Mouse (Mus musculus) R1 (cell line): Measurements from ENCODE around the gene Tmem82.
"Not testable (repeated sequence)": the region's sequence is repeated elsewhere in the genome, so short reads cannot be mapped to it uniquely, and the experiment has no call there.

Source experiments
- DNase-seq: peaks from one replicate; pipeline ENCODE4 v3.0.0-alpha.2; 2018; ENCODE audit warnings: low read depth, low spot score

Tmem82 gene

GRCm38 (mm10) chr4:141576877-141577276, 41.6 kb downstream of the Tmem82 start:
- DNase-seq = peak; percentile 95

- peak; percentile 93 for DNase-seq
Observed at GRCm38 (mm10) chr4:141576404-141576803, 42.0 kb downstream of the Tmem82 start.

DNA sequence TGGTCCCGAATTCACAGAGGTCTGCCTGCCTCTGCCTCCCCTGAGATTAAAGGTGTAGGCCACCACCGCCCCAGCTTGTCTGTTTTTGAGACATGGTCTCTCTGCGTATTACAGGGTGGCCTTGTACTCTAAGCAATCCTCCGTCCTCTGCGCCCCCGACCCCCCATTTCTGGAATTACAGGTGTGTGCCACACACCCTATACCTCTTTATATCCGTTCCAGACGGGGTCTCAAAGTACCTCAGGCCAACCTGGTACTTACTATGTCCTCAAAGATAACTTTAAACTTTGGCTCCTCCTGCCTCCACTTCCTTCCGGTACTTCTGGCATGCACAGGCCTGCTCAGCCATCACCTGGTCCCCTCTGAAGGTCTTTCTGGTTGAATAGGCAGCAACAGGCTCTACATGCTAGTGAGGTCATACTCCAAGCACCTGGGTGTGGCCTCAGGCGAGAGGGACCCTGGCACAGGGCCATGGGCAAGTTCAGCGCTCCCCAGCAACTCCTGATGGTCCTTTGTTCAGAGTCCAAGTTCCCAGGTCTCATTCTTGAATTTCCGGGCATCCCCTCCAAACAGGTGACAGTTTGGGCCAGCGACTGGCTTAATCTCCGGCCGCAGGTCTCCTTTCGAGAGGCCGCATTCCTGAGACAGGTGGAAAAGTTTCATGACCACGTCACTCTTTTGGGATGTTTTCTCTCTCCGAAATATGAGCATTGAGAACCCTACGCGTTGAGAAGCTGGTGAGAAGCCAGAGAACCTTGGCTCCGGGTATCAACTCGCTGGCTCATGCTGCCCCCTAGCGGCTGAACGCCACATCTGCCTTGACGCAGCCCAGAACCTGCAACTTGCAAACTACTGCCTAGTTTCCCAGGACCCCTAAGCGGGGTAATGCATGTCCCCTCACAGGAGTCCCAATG, 43.4 kb downstream of the Tmem82 start:
- peak; percentile 94 for DNase-seq

DNA sequence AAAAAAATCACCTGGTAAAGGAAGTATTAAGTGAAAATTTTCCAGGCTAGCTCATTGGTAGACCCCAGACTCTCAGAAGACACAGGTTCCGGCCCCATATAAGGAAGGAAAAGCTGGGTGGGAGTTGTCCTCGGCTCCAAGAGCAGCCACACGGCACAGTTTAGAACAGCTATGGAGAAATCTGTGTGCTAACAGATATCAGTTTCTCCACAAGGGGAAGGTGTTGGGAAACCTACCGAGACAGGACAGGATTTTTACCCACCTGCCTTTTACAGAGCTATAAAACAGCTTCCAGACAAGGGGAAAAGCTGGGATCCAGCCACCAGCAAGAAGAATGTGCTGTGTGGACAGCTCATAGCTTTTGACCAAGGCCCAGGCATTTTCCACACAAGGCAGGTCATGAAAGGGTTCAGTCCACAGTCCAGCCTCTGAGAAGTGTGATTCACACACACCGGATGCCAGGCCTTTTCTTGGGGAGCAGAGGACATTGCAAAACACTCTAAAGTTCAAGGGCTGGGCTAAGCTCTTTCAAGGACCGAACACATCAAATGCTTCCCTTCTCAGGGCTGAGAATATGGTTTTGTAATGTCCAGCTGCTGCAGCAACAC, 45.0 kb downstream of the Tmem82 start:
- DNase-seq = peak; percentile 91

GRCm38 (mm10) chr4:141572668-141573358, 45.6 kb downstream of the Tmem82 start:
- DNase-seq = peak; percentile 98

- peak; percentile 95 for DNase-seq
Observed at GRCm38 (mm10) chr4:141571934-141572333, 46.5 kb downstream of the Tmem82 start.

DNA sequence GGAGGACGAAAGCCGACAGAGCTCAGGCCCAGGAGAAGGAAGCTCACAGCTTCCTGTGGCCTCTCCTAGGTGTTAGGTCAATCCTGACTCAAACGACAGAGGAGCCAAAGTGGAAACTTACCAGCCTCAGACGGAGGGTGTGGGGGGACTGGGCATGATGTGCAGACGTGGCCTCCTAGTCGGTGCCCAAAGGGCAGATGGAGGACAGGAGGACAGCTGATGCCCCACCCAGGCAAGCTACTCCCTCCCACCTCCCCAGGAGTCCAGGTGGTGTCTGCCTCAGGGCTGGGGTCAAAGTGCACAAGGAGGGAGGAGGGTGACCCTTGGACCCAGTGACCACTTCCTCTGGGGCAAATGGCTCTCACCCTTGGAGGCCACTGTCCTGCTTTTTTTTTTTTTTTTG, 47.1 kb downstream of the Tmem82 start:
- DNase-seq = peak; percentile 81

DNA sequence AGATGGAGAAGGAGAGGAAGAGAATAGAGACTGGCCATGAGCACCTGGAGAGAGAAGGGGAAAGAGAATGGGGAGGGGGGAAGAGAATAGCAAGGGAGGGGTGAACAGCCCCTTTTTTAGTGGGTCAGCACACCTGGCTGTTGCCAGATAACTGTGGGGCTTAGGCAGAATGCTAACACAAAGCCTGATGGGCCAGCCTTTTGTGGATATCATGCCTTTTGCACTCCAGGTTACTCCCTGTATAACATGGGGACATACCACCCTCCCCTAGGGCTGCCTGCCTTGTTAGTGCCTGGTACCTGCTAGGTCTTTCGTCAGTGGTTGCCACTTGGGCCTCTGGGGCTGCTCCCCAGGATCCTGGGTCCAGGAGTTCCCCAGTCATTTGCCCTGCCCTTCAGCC, 47.6 kb downstream of the Tmem82 start:
- peak; percentile 74 for DNase-seq

DNA sequence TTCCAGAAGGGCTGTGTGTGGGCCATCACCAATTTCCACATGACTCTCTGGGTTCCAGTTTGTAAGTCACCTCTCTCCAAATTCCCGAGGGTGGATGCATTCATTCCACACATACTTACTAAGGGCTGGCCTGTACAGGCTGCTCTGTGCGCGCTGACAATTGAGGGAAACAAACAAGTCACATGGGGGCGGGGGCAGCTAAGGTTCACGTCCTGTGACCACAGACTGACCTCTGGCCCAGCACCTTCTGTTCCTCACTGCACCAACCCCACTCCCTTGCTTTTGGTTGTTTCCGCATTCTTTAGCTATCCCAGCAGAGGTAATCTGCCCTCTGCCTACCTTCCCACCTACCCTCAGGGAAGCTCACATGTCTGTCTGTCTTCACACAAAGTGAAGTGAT, 48.4 kb downstream of the Tmem82 start:
- DNase-seq = peak; percentile 100

GRCm38 (mm10) chr4:141568966-141569365, 49.5 kb downstream of the Tmem82 start:
- DNase-seq = peak; percentile 85

DNA sequence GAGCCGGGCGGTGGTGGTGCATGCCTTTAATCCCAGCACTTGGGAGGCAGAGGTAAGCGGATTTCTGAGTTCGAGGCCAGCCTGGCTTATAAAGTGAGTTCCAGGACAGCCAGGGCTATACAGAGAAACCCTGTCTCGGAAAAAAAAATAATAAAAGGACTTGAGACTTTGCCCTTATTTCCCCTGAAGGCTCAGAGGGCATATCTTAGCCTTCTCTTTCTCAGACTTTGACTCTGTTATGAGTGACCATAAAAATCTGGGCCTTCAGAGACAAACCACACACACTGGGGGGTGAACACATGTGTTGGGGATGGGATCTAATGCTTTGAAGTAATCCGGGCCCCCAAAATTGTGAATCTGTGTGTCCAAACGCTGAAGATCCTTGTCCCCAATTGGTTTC, 51.3 kb downstream of the Tmem82 start:
- DNase-seq = not testable (repeated sequence)

DNA sequence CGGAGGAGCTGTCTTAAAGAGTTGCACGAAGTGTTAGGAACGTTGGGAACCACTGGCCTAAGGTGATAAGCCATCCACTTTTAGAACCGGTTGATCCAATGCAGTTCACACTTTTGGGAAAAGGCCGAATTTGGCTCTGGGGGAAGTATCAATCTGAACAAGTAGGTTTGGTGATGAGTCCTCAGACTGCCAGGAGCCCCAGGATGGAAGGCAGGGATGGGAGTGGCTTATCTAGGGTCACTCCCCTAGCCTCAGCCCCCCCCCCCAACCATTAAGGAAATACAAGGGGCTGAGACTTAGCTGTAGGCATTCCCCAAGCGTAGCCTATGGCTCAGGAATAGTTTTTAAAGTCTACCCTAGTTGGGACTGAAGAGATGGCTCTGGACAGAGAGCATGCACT, 52.2 kb downstream of the Tmem82 start:
- DNase-seq = peak; percentile 92

- peak; percentile 100 for DNase-seq
Observed at GRCm38 (mm10) chr4:141565325-141565724, 53.1 kb downstream of the Tmem82 start.

DNA sequence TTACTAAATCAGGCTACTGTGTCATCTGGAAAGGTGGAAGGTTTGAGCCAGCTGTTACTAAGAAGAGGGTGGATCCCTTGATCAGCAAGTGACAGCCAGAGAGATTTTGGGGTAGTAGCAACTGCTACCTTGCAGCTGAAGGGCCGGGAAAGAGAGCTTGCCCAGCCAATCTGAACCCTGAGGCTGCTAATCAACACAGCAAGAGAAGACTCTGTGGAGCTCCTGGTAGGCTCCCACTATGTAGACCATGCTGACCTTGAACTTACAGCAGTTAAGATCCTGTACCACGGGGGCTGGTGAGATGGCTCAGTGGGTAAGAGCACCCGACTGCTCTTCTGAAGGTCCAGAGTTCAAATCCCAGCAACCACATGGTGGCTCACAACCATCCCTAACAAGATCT, 53.8 kb downstream of the Tmem82 start:
- peak; percentile 96 for DNase-seq

DNA sequence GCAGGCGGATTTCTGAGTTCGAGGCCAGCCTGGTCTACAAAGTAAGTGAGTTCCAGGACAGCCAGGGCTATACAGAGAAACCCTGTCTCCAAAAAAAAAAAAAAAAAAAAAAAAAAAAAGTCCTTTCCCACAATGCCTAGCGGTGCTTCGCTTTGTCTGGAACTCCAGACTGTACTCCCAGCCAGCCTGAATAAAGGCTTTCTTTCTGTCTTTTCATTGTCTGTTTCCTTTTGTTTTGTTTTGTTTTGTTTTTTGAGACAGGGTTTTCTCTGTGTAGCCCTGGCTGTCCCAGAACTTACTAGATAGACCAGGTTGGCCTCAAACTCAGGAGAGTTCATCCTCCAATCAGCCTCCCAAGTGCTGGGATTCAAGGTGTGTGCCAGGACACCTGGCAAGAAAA, 54.2 kb downstream of the Tmem82 start:
- peak; percentile 92 for DNase-seq
